Mouse (Mus musculus) kidney, embryonic 15.5 days (tissue): ENCODE measurements around the gene Trib3. TPM values are rescaled to one million over a fixed set of nuclear protein-coding genes. Genes with fewer than 3 reads are reported as not detected.

Experiments used
- ATAC-seq: fragments of 200-750 bp; cut with Nextera tagmentation; replicated peaks from 2 replicates; pipeline ENCODE4 v1.8.0; 2017; ENCODE audit warnings: moderate TSS enrichment; ENCODE audit not compliant: low FRiP score
- H3K27ac ChIP-seq: fragments of 300-500 bp; sonication (generic); 2 replicates; pipeline ENCODE4 v1.5.1; 2015; ENCODE audit warnings: mild to moderate bottlenecking, inconsistent platforms
- H3K27me3 ChIP-seq: fragments of 300-500 bp; sonication (generic); 2 replicates; pipeline ENCODE4 v1.6.1; 2015; ENCODE audit warnings: inconsistent platforms
- H3K36me3 ChIP-seq: fragments of 300-500 bp; sonication (generic); 2 replicates; pipeline ENCODE4 v1.6.1; 2015; ENCODE audit warnings: inconsistent platforms
- H3K4me1 ChIP-seq: fragments of 300-500 bp; sonication (generic); 2 replicates; pipeline ENCODE4 v1.6.1; 2015; ENCODE audit warnings: inconsistent platforms
- H3K4me2 ChIP-seq: fragments of 300-500 bp; sonication (generic); 2 replicates; pipeline ENCODE4 v1.6.1; 2015; ENCODE audit warnings: moderate library complexity, mild to moderate bottlenecking, inconsistent platforms
- H3K4me3 ChIP-seq: fragments of 300-500 bp; sonication (generic); replicated peaks from 2 replicates; pipeline ENCODE4 v1.5.1; 2015; ENCODE audit warnings: mild to moderate bottlenecking, inconsistent platforms
- H3K9ac ChIP-seq: fragments of 300-500 bp; sonication (generic); 2 replicates; pipeline ENCODE4 v1.6.1; 2015; ENCODE audit warnings: mild to moderate bottlenecking, inconsistent platforms
- H3K9me3 ChIP-seq: fragments of 300-500 bp; sonication (generic); replicated peaks from 2 replicates; pipeline ENCODE4 v1.6.1; 2016; ENCODE audit warnings: inconsistent platforms
- WGBS: fragments of 180-500 bp; shearing (Covaris S2); methylation state at CpG from one replicate; pipeline ENCODE4 v1.1.7; 2015; ENCODE audit warnings: mixed read lengths; 5-methylcytosine and 5-hydroxymethylcytosine counted together
- polyA plus RNA-seq: library from polyadenylated mRNA; unstranded; fragments of >200 nt; fragmentation: Nextera tagmentation; extraction: Ambion mirVana; gene quantifications from 2 replicates; pipeline ENCODE4 v1.2.1, GENCODE M21; 2015

The Trib3 gene
- polyA plus RNA-seq, 1 experiment from 2014 or later: 1.9 TPM

DNA sequence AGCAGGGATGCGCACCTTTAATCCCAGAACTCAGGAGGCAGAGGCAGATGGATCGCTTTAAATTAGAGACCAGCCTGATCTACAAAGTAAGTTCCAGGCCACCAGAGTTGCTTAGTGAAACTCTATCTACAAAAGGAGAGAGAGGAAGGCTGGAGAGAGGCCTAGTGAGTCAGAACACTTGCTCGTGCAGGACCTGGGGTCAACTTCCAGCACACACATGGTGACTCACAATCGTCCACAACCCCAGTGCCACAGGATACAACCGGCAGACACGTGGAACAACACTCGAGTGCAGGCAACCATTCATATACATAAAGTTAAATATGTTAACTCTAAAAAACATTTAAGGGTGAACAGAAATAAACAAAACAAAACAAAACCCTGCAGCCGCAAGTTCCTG, 17.2 kb downstream of the Trib3 start:
- WGBS: 85% methylated on average over 8 of the region's 8 CpGs
- H3K9ac ChIP-seq: no peak overlapping the region
- H3K9me3 ChIP-seq: no peaks in the 10 kb centered on the region
- H3K4me1 ChIP-seq: peaks cover 12% of the 10 kb centered on the region
- no peaks in the 10 kb centered on the region for H3K27me3 ChIP-seq
- H3K36me3 ChIP-seq: peaks cover 83% of the 10 kb centered on the region
- no peak overlapping the region for H3K27ac ChIP-seq
- H3K4me3 ChIP-seq: no peak overlapping the region
- ATAC-seq: no peak
- H3K4me2 ChIP-seq: no peak overlapping the region

- Histone ChIP-seq H3K4me3 (no peak overlapping the region), H3K4me1 (peaks cover 7% of the 10 kb centered on the region), H3K27me3 (no peaks in the 10 kb centered on the region), H3K36me3 (peaks cover 88% of the 10 kb centered on the region), H3K9me3 (no peaks in the 10 kb centered on the region), H3K9ac (no peak overlapping the region), H3K27ac (no peak overlapping the region), H3K4me2 (no peak overlapping the region)
- no peak for ATAC-seq
- 95% methylated on average over 13 of the region's 13 CpGs for WGBS
These were observed 17.7 kb downstream of the Trib3 start for GRCm38 (mm10) chr2:152326157-152326556.

GRCm38 (mm10) chr2:152324842-152325241, 19.0 kb downstream of the Trib3 start:
- no peaks in the 10 kb centered on the region for H3K4me1 ChIP-seq
- H3K27me3 ChIP-seq: no peaks in the 10 kb centered on the region
- 70% methylated on average over 3 of the region's 3 CpGs for WGBS
- no peak overlapping the region for H3K4me2 ChIP-seq
- H3K4me3 ChIP-seq: no peak overlapping the region
- H3K27ac ChIP-seq: no peak overlapping the region
- ATAC-seq: no peak
- H3K36me3 ChIP-seq: peaks cover 94% of the 10 kb centered on the region
- no peak overlapping the region for H3K9ac ChIP-seq
- H3K9me3 ChIP-seq: no peaks in the 10 kb centered on the region

GRCm38 (mm10) chr2:152323971-152324370, 19.9 kb downstream of the Trib3 start:
- peaks cover 94% of the 10 kb centered on the region for H3K36me3 ChIP-seq
- 91% methylated on average over 14 of the region's 14 CpGs for WGBS
- H3K9me3 ChIP-seq: no peaks in the 10 kb centered on the region
- H3K9ac ChIP-seq: no peak overlapping the region
- H3K4me2 ChIP-seq: no peak overlapping the region
- no peak overlapping the region for H3K4me3 ChIP-seq
- no peaks in the 10 kb centered on the region for H3K27me3 ChIP-seq
- H3K27ac ChIP-seq: no peak overlapping the region
- H3K4me1 ChIP-seq: no peaks in the 10 kb centered on the region
- no peak for ATAC-seq

DNA sequence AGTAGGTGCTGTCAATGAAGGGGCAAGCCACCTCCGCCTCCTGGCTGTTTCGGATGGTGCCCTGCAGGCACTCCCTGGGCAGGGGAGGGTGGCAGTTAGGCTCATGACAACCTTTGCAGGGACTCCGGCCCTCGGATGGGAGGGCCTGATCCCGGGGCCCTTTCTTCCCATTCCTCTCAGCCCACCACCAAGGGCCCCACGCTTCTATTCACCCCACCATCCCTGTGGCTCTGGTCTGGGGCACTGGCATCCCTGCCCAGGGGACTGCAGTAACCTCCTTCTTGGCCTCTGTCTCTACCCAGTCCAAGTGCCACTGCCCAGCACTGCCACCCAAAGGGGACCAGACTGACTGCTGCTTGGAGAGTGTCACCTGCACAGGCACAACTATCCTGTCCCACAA, 21.6 kb downstream of the Trib3 start:
- no peak overlapping the region for H3K27ac ChIP-seq
- H3K27me3 ChIP-seq: no peaks in the 10 kb centered on the region
- H3K9ac ChIP-seq: no peak overlapping the region
- no peak overlapping the region for H3K4me2 ChIP-seq
- peaks cover 94% of the 10 kb centered on the region for H3K36me3 ChIP-seq
- WGBS: 91% methylated on average over 6 of the region's 6 CpGs
- H3K4me1 ChIP-seq: no peaks in the 10 kb centered on the region
- no peaks in the 10 kb centered on the region for H3K9me3 ChIP-seq
- ATAC-seq: no peak
- H3K4me3 ChIP-seq: no peak overlapping the region

GRCm38 (mm10) chr2:152321558-152321957, 22.3 kb downstream of the Trib3 start:
- peaks cover 94% of the 10 kb centered on the region for H3K36me3 ChIP-seq
- no peak overlapping the region for H3K4me3 ChIP-seq
- no peak overlapping the region for H3K4me2 ChIP-seq
- H3K9ac ChIP-seq: no peak overlapping the region
- no peaks in the 10 kb centered on the region for H3K4me1 ChIP-seq
- ATAC-seq: no peak
- no peaks in the 10 kb centered on the region for H3K9me3 ChIP-seq
- WGBS: 79% methylated on average over 5 of the region's 5 CpGs
- H3K27me3 ChIP-seq: no peaks in the 10 kb centered on the region
- H3K27ac ChIP-seq: no peak overlapping the region

- H3K4me1 ChIP-seq: no peaks in the 10 kb centered on the region
- no peak overlapping the region for H3K4me3 ChIP-seq
- peaks cover 94% of the 10 kb centered on the region for H3K36me3 ChIP-seq
- H3K9ac ChIP-seq: no peak overlapping the region
- no peaks in the 10 kb centered on the region for H3K9me3 ChIP-seq
- H3K27ac ChIP-seq: no peak overlapping the region
- 82% methylated on average over 6 of the region's 6 CpGs for WGBS
- no peaks in the 10 kb centered on the region for H3K27me3 ChIP-seq
- no peak overlapping the region for H3K4me2 ChIP-seq
- no peak for ATAC-seq
These were observed 26.8 kb downstream of the Trib3 start for GRCm38 (mm10) chr2:152317054-152317453.

DNA sequence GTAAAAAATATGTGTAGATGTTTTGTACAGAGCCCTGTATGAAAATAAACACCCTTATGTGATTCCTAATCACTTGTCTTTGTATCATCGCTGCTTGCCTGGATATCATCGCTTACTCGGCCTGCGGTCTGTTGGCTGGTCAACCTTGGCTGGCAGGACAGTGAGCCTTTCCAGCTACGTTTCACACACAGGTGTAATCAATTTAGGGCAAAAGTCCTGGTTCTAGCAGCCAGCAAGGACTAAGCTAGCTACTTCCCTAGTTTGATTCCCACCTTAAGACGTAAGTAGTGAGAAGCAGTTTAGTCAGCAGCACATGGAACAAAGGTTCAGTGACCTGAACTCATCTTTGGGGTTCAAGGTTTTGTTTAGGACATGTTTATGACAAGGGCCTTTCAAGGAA, 29.9 kb downstream of the Trib3 start:
- Histone ChIP-seq H3K4me1 (no peaks in the 10 kb centered on the region), H3K36me3 (peaks cover 98% of the 10 kb centered on the region), H3K9me3 (no peaks in the 10 kb centered on the region), H3K27ac (no peak overlapping the region), H3K4me3 (no peak overlapping the region), H3K9ac (no peak overlapping the region), H3K27me3 (no peaks in the 10 kb centered on the region), H3K4me2 (no peak overlapping the region)
- ATAC-seq: no peak
- WGBS: 88% methylated on average over 6 of the region's 6 CpGs

GRCm38 (mm10) chr2:152312996-152313395, 30.8 kb downstream of the Trib3 start:
- H3K27me3 ChIP-seq: no peaks in the 10 kb centered on the region
- no peaks in the 10 kb centered on the region for H3K9me3 ChIP-seq
- H3K4me3 ChIP-seq: no peak overlapping the region
- 75% methylated on average over 7 of the region's 7 CpGs for WGBS
- H3K9ac ChIP-seq: no peak overlapping the region
- no peak overlapping the region for H3K27ac ChIP-seq
- no peak overlapping the region for H3K4me2 ChIP-seq
- no peaks in the 10 kb centered on the region for H3K4me1 ChIP-seq
- H3K36me3 ChIP-seq: peaks cover 98% of the 10 kb centered on the region
- no peak for ATAC-seq

DNA sequence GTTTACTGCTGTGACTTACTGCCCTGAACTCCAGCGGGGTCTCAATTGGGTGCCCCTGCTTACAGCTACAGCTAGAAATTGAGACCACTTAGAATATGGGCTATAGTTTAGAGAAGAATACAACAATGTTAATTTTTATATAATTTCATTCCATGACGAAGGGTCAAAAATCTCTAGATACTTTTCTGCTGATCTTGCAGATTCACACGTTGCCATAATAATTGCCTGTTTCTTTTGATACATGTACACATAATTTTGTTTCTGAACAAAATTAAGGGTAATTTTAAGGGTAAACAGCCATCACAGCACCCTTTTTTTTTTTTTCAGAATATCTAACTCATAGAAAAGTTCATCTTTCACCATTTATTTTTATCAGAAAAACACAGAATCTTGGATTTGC, 36.6 kb downstream of the Trib3 start:
- ATAC-seq: no peak
- Histone ChIP-seq H3K4me2 (no peak overlapping the region), H3K9me3 (no peaks in the 10 kb centered on the region), H3K36me3 (peaks cover 92% of the 10 kb centered on the region), H3K27ac (no peak overlapping the region), H3K9ac (no peak overlapping the region), H3K4me1 (no peaks in the 10 kb centered on the region), H3K4me3 (no peak overlapping the region), H3K27me3 (no peaks in the 10 kb centered on the region)
- WGBS: 89% methylated on average over 3 of the region's 3 CpGs

GRCm38 (mm10) chr2:152305480-152305879, 38.4 kb downstream of the Trib3 start:
- ATAC-seq: no peak
- H3K4me1 ChIP-seq: no peaks in the 10 kb centered on the region
- peaks cover 80% of the 10 kb centered on the region for H3K36me3 ChIP-seq
- H3K9ac ChIP-seq: no peak overlapping the region
- 94% methylated on average over 6 of the region's 6 CpGs for WGBS
- H3K27ac ChIP-seq: no peak overlapping the region
- no peak overlapping the region for H3K4me2 ChIP-seq
- H3K9me3 ChIP-seq: no peaks in the 10 kb centered on the region
- no peak overlapping the region for H3K4me3 ChIP-seq
- H3K27me3 ChIP-seq: no peaks in the 10 kb centered on the region

DNA sequence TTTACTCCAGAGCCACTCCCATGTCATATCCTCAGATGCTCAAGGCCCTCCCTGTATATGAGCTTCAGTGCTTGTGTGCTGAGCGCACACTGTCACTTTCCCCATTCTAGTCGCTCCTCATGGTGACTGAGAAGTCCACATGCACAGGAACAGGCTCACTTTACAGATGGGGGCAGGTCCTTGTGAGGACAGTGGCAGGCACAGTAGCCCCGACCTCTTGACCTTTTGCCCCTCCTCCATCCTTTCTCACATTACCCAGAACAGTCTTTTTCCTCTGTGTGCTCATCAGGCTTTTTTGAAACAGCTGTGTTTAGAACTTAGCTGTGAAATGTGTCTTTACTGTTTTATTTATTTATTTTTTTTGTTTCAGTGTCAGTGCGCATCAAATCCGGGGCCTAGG, 40.1 kb downstream of the Trib3 start:
- H3K4me3 ChIP-seq: no peak overlapping the region
- no peaks in the 10 kb centered on the region for H3K4me1 ChIP-seq
- no peak overlapping the region for H3K9ac ChIP-seq
- 53% methylated on average over 5 of the region's 5 CpGs for WGBS
- no peaks in the 10 kb centered on the region for H3K9me3 ChIP-seq
- peaks cover 63% of the 10 kb centered on the region for H3K36me3 ChIP-seq
- H3K27me3 ChIP-seq: no peaks in the 10 kb centered on the region
- H3K4me2 ChIP-seq: no peak overlapping the region
- H3K27ac ChIP-seq: no peak overlapping the region
- ATAC-seq: 0 out of 2 replicates have a peak, but pooled peaks have one; percentile 33

DNA sequence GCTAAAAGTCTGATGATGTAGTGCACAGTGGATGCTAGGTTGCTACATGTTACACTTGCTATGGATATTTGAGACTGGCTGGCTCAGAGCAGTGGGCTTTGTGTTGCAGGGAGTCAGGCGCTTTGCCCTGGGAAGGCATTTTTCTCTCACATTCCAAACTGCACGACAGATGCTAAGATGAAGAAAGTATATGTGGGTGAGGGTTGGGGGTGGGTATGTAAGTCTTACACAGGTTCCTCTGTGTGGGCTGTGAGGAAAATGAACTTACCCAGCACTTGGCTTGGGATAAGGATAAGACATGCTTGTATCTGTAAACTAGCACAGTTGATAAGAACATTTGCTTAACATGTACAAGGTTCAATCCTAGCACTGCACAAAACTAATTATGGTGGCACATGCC, 41.0 kb downstream of the Trib3 start:
- 88% methylated on average over 2 of the region's 2 CpGs for WGBS
- Histone ChIP-seq H3K4me3 (no peak overlapping the region), H3K4me1 (no peaks in the 10 kb centered on the region), H3K27me3 (no peaks in the 10 kb centered on the region), H3K27ac (no peak overlapping the region), H3K36me3 (peaks cover 55% of the 10 kb centered on the region), H3K4me2 (no peak overlapping the region), H3K9ac (no peak overlapping the region), H3K9me3 (no peaks in the 10 kb centered on the region)
- ATAC-seq: no peak
